Mouse (Mus musculus): ENCODE measurements around the gene Itgb5. TPM values are rescaled to one million over a fixed set of nuclear protein-coding genes. Genes with fewer than 3 reads are reported as not detected.

The Itgb5 gene
- polyA plus RNA-seq, 1 experiment from 2014 or later = 26.0 TPM

GRCm38 (mm10) chr16:33873282-33873681 lies 43.8 kb downstream of the Itgb5 start:
- WGBS = 36% methylated on average over 7 of the region's 7 CpGs
- no peaks in the 10 kb centered on the region for H3K9me3 ChIP-seq (ENCODE audit: control insufficient read depth, low read length)
- TF ChIP-seq CTCF (IDR thresholded peaks at IDR 0.05; ENCODE audit: low read depth) = no peak
- no peak for TF ChIP-seq EP300 (optimal IDR thresholded peaks at IDR 0.05)
- H3K4me3 ChIP-seq (ENCODE audit: low read depth, low read length) = no peak overlapping the region
- no peak overlapping the region for H3K9ac ChIP-seq (ENCODE audit: low read length)
- H3K4me2 ChIP-seq (replicated peaks; ENCODE audit: low read depth) = no peak overlapping the region
- H3K4me1 ChIP-seq (replicated peaks; ENCODE audit: control insufficient read depth, insufficient read depth) = peaks cover 10% of the 10 kb centered on the region
- no peak for DNase-seq (ENCODE audit: low spot score)
- H3K27ac ChIP-seq (replicated peaks) = peak overlapping the region; percentile 79
- no peaks in the 10 kb centered on the region for H3K27me3 ChIP-seq (ENCODE audit: control insufficient read depth, insufficient read depth, low read length)
- no peaks in the 10 kb centered on the region for H3K36me3 ChIP-seq (ENCODE audit: control insufficient read depth, insufficient read depth, low read length)
- no peak for ATAC-seq (ENCODE audit: low FRiP score, low TSS enrichment)

- Histone ChIP-seq H3K9ac (ENCODE audit: low read length) (no peak overlapping the region), H3K4me2 (replicated peaks; ENCODE audit: low read depth) (no peak overlapping the region), H3K27ac (replicated peaks) (peak overlapping the region; percentile 82), H3K4me3 (ENCODE audit: low read depth, low read length) (no peak overlapping the region), H3K4me1 (replicated peaks; ENCODE audit: control insufficient read depth, insufficient read depth) (peaks cover 14% of the 10 kb centered on the region), H3K27me3 (ENCODE audit: control insufficient read depth, insufficient read depth, low read length) (no peaks in the 10 kb centered on the region), H3K36me3 (ENCODE audit: control insufficient read depth, insufficient read depth, low read length) (no peaks in the 10 kb centered on the region), H3K9me3 (ENCODE audit: control insufficient read depth, low read length) (no peaks in the 10 kb centered on the region)
- DNase-seq (ENCODE audit: low spot score) (no peak), ATAC-seq (ENCODE audit: low FRiP score, low TSS enrichment) (peak; percentile 54; the same call in 1 of the 2 replicates)
- WGBS = 36% methylated on average over 6 of the region's 6 CpGs
- TF ChIP-seq EP300 (optimal IDR thresholded peaks at IDR 0.05) = no peak
- no peak for TF ChIP-seq CTCF (IDR thresholded peaks at IDR 0.05; ENCODE audit: low read depth)
These were observed 48.7 kb downstream of the Itgb5 start for GRCm38 (mm10) chr16:33878041-33878783.

- no peak overlapping the region for H3K4me3 ChIP-seq (ENCODE audit: low read depth, low read length)
- H3K27ac ChIP-seq (replicated peaks) = peak overlapping the region; percentile 82; the same call in 1 of the 2 replicates
- no peak for ATAC-seq (ENCODE audit: low FRiP score, low TSS enrichment)
- DNase-seq (ENCODE audit: low spot score) = no peak
- TF ChIP-seq CTCF (IDR thresholded peaks at IDR 0.05; ENCODE audit: low read depth) = peak; percentile 33
- no peak for TF ChIP-seq EP300 (optimal IDR thresholded peaks at IDR 0.05)
- no peak overlapping the region for H3K9ac ChIP-seq (ENCODE audit: low read length)
- H3K27me3 ChIP-seq (ENCODE audit: control insufficient read depth, insufficient read depth, low read length) = no peaks in the 10 kb centered on the region
- WGBS = 39% methylated on average over 6 of the region's 6 CpGs
- peaks cover 20% of the 10 kb centered on the region for H3K4me1 ChIP-seq (replicated peaks; ENCODE audit: control insufficient read depth, insufficient read depth)
- no peak overlapping the region for H3K4me2 ChIP-seq (replicated peaks; ENCODE audit: low read depth)
- H3K9me3 ChIP-seq (ENCODE audit: control insufficient read depth, low read length) = no peaks in the 10 kb centered on the region
- no peaks in the 10 kb centered on the region for H3K36me3 ChIP-seq (ENCODE audit: control insufficient read depth, insufficient read depth, low read length)
These were observed 49.6 kb downstream of the Itgb5 start for GRCm38 (mm10) chr16:33879031-33879430.

GRCm38 (mm10) chr16:33879556-33879955 lies 50.1 kb downstream of the Itgb5 start:
- H3K27ac ChIP-seq (replicated peaks) = peak overlapping the region; percentile 65
- TF ChIP-seq EP300 (optimal IDR thresholded peaks at IDR 0.05) (no peak), CTCF (IDR thresholded peaks at IDR 0.05; ENCODE audit: low read depth) (no peak)
- no peaks in the 10 kb centered on the region for H3K9me3 ChIP-seq (ENCODE audit: control insufficient read depth, low read length)
- no peak overlapping the region for H3K4me2 ChIP-seq (replicated peaks; ENCODE audit: low read depth)
- no peaks in the 10 kb centered on the region for H3K36me3 ChIP-seq (ENCODE audit: control insufficient read depth, insufficient read depth, low read length)
- DNase-seq (ENCODE audit: low spot score) (no peak), ATAC-seq (ENCODE audit: low FRiP score, low TSS enrichment) (no peak)
- H3K27me3 ChIP-seq (ENCODE audit: control insufficient read depth, insufficient read depth, low read length) = no peaks in the 10 kb centered on the region
- H3K9ac ChIP-seq (ENCODE audit: low read length) = no peak overlapping the region
- H3K4me1 ChIP-seq (replicated peaks; ENCODE audit: control insufficient read depth, insufficient read depth) = peaks cover 22% of the 10 kb centered on the region
- 25% methylated on average over 4 of the region's 4 CpGs for WGBS
- no peak overlapping the region for H3K4me3 ChIP-seq (ENCODE audit: low read depth, low read length)

GRCm38 (mm10) chr16:33880765-33881164 lies 51.3 kb downstream of the Itgb5 start:
- H3K27ac ChIP-seq (replicated peaks) = no peak overlapping the region
- 92% methylated on average over 4 of the region's 4 CpGs for WGBS
- no peaks in the 10 kb centered on the region for H3K36me3 ChIP-seq (ENCODE audit: control insufficient read depth, insufficient read depth, low read length)
- H3K9ac ChIP-seq (ENCODE audit: low read length) = no peak overlapping the region
- H3K27me3 ChIP-seq (ENCODE audit: control insufficient read depth, insufficient read depth, low read length) = no peaks in the 10 kb centered on the region
- TF ChIP-seq EP300 (optimal IDR thresholded peaks at IDR 0.05) (no peak), CTCF (IDR thresholded peaks at IDR 0.05; ENCODE audit: low read depth) (no peak)
- ATAC-seq (ENCODE audit: low FRiP score, low TSS enrichment) = no peak
- DNase-seq (ENCODE audit: low spot score) = no peak
- H3K4me1 ChIP-seq (replicated peaks; ENCODE audit: control insufficient read depth, insufficient read depth) = peaks cover 25% of the 10 kb centered on the region
- H3K9me3 ChIP-seq (ENCODE audit: control insufficient read depth, low read length) = no peaks in the 10 kb centered on the region
- H3K4me2 ChIP-seq (replicated peaks; ENCODE audit: low read depth) = no peak overlapping the region
- no peak overlapping the region for H3K4me3 ChIP-seq (ENCODE audit: low read depth, low read length)

- TF ChIP-seq EP300 (optimal IDR thresholded peaks at IDR 0.05) = no peak
- TF ChIP-seq CTCF (IDR thresholded peaks at IDR 0.05; ENCODE audit: low read depth) = no peak
- Histone ChIP-seq H3K4me2 (replicated peaks; ENCODE audit: low read depth) (no peak overlapping the region), H3K27ac (replicated peaks) (peak overlapping the region; percentile 88), H3K36me3 (ENCODE audit: control insufficient read depth, insufficient read depth, low read length) (no peaks in the 10 kb centered on the region), H3K9me3 (ENCODE audit: control insufficient read depth, low read length) (no peaks in the 10 kb centered on the region), H3K4me1 (replicated peaks; ENCODE audit: control insufficient read depth, insufficient read depth) (peaks cover 24% of the 10 kb centered on the region; the same call in 1 of the 2 replicates), H3K4me3 (ENCODE audit: low read depth, low read length) (no peak overlapping the region), H3K27me3 (ENCODE audit: control insufficient read depth, insufficient read depth, low read length) (no peaks in the 10 kb centered on the region), H3K9ac (ENCODE audit: low read length) (no peak overlapping the region)
- DNase-seq (ENCODE audit: low spot score) (no peak), ATAC-seq (ENCODE audit: low FRiP score, low TSS enrichment) (peak; percentile 38; the same call in 1 of the 2 replicates)
- 31% methylated on average over 4 of the region's 4 CpGs for WGBS
These were observed 53.1 kb downstream of the Itgb5 start for GRCm38 (mm10) chr16:33882540-33882939.
